In the genomic region with DNA sequence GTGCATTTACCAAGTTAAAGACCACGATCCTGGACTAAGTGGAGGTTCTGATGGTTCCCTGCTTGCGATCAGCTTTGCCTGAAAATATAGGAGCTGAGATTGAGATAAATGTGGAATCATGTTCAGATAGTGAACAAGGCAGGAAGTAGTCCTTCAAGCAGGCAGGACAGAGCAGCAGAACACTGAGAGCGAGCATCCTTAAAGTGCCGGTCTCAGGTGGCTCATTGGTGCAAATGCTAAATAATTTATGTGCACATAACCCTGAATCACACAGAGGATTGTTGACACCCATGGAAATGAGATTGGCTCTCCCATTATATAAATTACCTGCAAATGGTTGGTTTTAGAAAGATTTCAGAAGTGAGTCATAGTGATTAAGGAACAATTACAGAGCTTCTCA, we compare ENCODE assay signal across 16 mouse cellular contexts.
"Had no signal": no experiment of that assay in that cellular context is flagged by ENCODE, and none has a peak within 500 bp of the region (broad histone marks: within the 10 kb centered on the region; RNA-seq: fewer than 3 reads in every experiment).

No protein-coding gene starts in this region.

- DNase-seq: kidney, adult 2 months; kidney, postnatal 25 days; liver; liver, embryonic 13.5 days; liver, postnatal 0 days; lung, postnatal 14 days; right cerebral cortex, adult 18-20 months; right cerebral cortex, postnatal 25 days; thymus, adult 18-20 months; thymus, postnatal 14 days had no signal

- H3K36me3 ChIP-seq: liver, embryonic 13.5 days; lung, embryonic 15.5 days; midbrain, embryonic 12.5 days had no signal

- H3K9ac ChIP-seq: liver, embryonic 13.5 days; liver, postnatal 0 days; lung, embryonic 15.5 days; midbrain, embryonic 12.5 days had no signal

- H3K4me3 ChIP-seq: left cerebral cortex, adult 2 months; liver, embryonic 13.5 days; lung, embryonic 15.5 days; megakaryocyte, embryonic 14.5 days; midbrain, embryonic 12.5 days had no signal

- H3K4me1 ChIP-seq: liver, embryonic 13.5 days; lung, embryonic 15.5 days; megakaryocyte, embryonic 14.5 days; midbrain, embryonic 12.5 days had no signal

- H3K27me3 ChIP-seq: liver, embryonic 13.5 days; lung, embryonic 15.5 days; megakaryocyte, embryonic 14.5 days; midbrain, embryonic 12.5 days had no signal

- H3K27ac ChIP-seq: left cerebral cortex, adult 2 months; liver, embryonic 13.5 days; lung, embryonic 15.5 days; macrophage; midbrain, embryonic 12.5 days had no signal

- H3K4me2 ChIP-seq: liver, embryonic 13.5 days; lung, embryonic 15.5 days; midbrain, embryonic 12.5 days had no signal

- H3K9me3 ChIP-seq: liver, embryonic 13.5 days; lung, embryonic 15.5 days; megakaryocyte, embryonic 14.5 days; midbrain, embryonic 12.5 days had no signal

- ATAC-seq: intestine, embryonic 16.5 days; liver, postnatal 0 days had no signal
